Mouse (Mus musculus) hindbrain, embryonic 14.5 days (tissue): ENCODE measurements around the gene Ptprq. TPM values are rescaled to one million over a fixed set of nuclear protein-coding genes. Genes with fewer than 3 reads are reported as not detected.
A peak's percentile ranks its signal among the peaks of the same experiment; 100 is the strongest.

Source experiments
- ATAC-seq: fragments of 200-750 bp; cut with Nextera tagmentation; 2 replicates; pipeline ENCODE4 v1.8.0; 2017; ENCODE audit warnings: moderate number of reproducible peaks, mild to moderate bottlenecking, moderate TSS enrichment, moderate library complexity; ENCODE audit not compliant: low FRiP score
- DNase-seq: peaks from one replicate; pipeline ENCODE4 v3.0.0-alpha.2; 2015; ENCODE audit warnings: low spot score
- H3K27ac ChIP-seq: fragments of 300-500 bp; sonication (generic); 2 replicates; pipeline ENCODE4 v1.5.1; 2014; ENCODE audit warnings: mild to moderate bottlenecking, moderate library complexity
- H3K27me3 ChIP-seq: fragments of 300-500 bp; sonication (generic); 2 replicates; pipeline ENCODE4 v1.6.1; 2014; ENCODE audit warnings: mild to moderate bottlenecking, low read length, mixed read lengths; ENCODE audit not compliant: control insufficient read depth, insufficient read depth
- H3K36me3 ChIP-seq: fragments of 300-500 bp; sonication (generic); replicated peaks from 2 replicates; pipeline ENCODE4 v1.6.1; 2014; ENCODE audit not compliant: control insufficient read depth, insufficient read depth
- H3K4me1 ChIP-seq: fragments of 300-500 bp; sonication (generic); replicated peaks from 2 replicates; pipeline ENCODE4 v1.6.1; 2014; ENCODE audit warnings: antibody characterized with exemption, low read length, mixed read lengths; ENCODE audit not compliant: control insufficient read depth, insufficient read depth
- H3K4me2 ChIP-seq: fragments of 300-500 bp; sonication (generic); replicated peaks from 2 replicates; pipeline ENCODE4 v1.6.1; 2014; ENCODE audit warnings: mild to moderate bottlenecking, moderate library complexity
- H3K4me3 ChIP-seq: fragments of 300-500 bp; sonication (generic); replicated peaks from 2 replicates; pipeline ENCODE4 v1.5.1; 2014; ENCODE audit warnings: mild to moderate bottlenecking, low read length
- H3K9ac ChIP-seq: fragments of 300-500 bp; sonication (generic); 2 replicates; pipeline ENCODE4 v1.6.1; 2014
- H3K9me3 ChIP-seq: fragments of 300-500 bp; sonication (generic); 2 replicates; pipeline ENCODE4 v1.6.1; 2016; ENCODE audit warnings: low read length; ENCODE audit not compliant: control insufficient read depth
- WGBS: fragments of 180-500 bp; shearing (Covaris S2); extraction: QIAGEN DNeasy Blood & Tissue Kit; methylation state at CpG from one replicate; pipeline ENCODE4 v1.1.7; 2014; 5-methylcytosine and 5-hydroxymethylcytosine counted together
- polyA plus RNA-seq: library from polyadenylated mRNA; unstranded; fragments of >200 nt; fragmentation: Nextera tagmentation; extraction: Ambion mirVana; gene quantifications from 2 replicates; pipeline ENCODE4 v1.2.1, GENCODE M21; 2014

The Ptprq gene
- polyA plus RNA-seq, 1 experiment from 2014 or later = 0.24 TPM

DNA sequence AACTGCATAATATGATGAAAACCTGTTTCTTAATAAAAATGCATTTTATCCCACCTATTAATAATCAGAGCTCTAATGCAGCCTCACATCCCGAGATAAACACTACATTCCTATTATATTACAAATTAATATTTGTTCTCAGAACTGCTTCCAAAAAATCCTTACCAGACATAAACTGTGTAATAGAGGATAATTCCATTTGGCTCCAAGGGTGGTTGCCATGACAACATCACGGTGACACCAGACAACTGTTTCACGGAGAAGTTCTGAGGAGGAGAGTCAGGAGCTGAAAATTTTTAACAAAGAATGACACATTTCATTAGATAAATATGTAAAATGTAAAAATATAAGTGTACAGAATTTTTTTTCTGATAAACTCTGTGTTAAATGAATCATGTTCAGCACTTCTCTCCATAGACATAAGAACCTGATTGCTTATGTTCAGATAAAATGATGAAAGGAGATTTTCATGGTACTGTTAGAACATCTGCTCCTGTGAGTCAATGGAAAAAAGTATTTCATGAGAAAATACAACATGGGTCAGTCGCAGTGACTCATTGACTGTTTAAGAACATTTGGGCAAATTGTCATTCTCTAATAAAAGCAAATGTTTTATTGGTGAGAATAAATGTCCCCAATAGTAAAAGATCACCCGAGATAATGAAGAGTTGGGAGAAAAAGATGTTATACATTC is 57.3 kb downstream of the Ptprq start:
- H3K27ac ChIP-seq = no peak overlapping the region
- no peaks in the 10 kb centered on the region for H3K27me3 ChIP-seq
- H3K4me3 ChIP-seq = no peak overlapping the region
- H3K4me2 ChIP-seq = no peak overlapping the region
- whole genome bisulfite sequencing = 41% methylated on average over 5 of the region's 5 CpGs
- H3K9ac ChIP-seq = no peak overlapping the region
- DNase-seq = peak; percentile 68
- no peaks in the 10 kb centered on the region for H3K36me3 ChIP-seq
- no peaks in the 10 kb centered on the region for H3K9me3 ChIP-seq
- 0 out of 2 replicates have a peak, but pooled peaks have one; percentile 65 for ATAC-seq
- no peaks in the 10 kb centered on the region; the same call in 1 of the 2 replicates for H3K4me1 ChIP-seq

DNA sequence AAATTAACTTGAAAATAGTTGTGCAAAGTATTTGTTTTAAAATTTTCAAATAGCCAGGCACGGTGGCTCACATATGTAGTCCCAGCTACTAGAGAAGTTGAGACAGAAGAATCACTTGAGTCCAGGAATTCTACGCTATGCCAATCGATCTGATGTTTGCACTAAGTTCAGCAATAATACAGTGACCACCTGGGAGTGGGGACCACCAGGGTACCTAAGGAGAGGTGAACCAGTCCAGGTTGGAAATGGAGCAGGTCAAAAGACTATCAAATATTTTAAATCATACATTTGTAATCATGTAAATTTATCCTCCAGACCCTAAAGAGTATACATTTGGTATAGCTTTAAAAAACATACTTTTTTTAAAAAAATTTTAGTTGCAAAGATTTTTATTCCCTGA is 57.9 kb downstream of the Ptprq start:
- Histone ChIP-seq H3K9ac (no peak overlapping the region), H3K4me1 (no peaks in the 10 kb centered on the region; the same call in 1 of the 2 replicates), H3K36me3 (no peaks in the 10 kb centered on the region), H3K27ac (no peak overlapping the region), H3K4me2 (no peak overlapping the region), H3K4me3 (no peak overlapping the region), H3K27me3 (no peaks in the 10 kb centered on the region), H3K9me3 (no peaks in the 10 kb centered on the region)
- WGBS = 89% methylated on average over 3 of the region's 3 CpGs
- ATAC-seq (no peak), DNase-seq (no peak)

DNA sequence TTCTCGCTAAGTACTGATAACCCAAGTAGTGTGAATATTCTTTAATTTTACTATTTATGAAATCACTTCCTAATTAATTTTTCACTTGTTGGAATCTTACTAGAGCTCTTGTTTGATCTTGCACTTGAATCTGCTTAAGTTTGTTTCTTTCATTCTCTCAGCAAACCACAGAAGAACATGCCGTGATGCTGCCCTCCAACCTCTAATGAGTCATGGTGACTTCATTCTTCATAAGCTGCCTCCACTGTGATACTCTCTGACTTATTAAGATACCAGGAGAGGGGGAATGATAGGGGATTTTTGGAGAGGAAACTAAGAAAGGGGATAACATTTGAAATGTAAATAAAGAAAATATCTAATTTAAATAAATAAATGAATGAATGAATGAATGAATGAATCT is 60.7 kb downstream of the Ptprq start:
- Histone ChIP-seq H3K27me3 (no peaks in the 10 kb centered on the region), H3K36me3 (no peaks in the 10 kb centered on the region), H3K27ac (no peak overlapping the region), H3K9ac (no peak overlapping the region), H3K4me2 (no peak overlapping the region), H3K9me3 (no peaks in the 10 kb centered on the region), H3K4me3 (no peak overlapping the region), H3K4me1 (no peaks in the 10 kb centered on the region; the same call in 1 of the 2 replicates)
- ATAC-seq (no peak), DNase-seq (no peak)
- 86% methylated on average over 2 of the region's 2 CpGs for WGBS

DNA sequence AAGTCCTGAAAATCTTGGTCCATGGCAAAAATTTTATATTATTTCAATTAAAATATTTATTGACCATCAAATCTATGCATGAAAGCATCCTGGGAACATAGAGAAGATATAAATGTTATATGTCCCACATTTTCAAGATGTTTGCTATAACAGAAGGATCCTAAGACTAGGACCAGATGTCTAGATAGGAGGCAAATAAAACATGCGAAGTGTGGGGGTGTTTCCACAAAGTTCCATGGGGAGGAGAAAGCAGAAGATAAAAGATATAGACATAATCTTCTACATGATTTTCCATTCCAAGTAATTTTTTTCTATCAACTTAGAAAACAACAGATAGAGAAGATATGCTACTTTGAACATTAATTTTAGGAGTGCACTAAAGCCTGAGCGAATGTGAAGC is 70.2 kb downstream of the Ptprq start:
- Histone ChIP-seq H3K27ac (no peak overlapping the region), H3K36me3 (no peaks in the 10 kb centered on the region), H3K4me2 (no peak overlapping the region), H3K4me3 (no peak overlapping the region), H3K9ac (no peak overlapping the region), H3K27me3 (no peaks in the 10 kb centered on the region), H3K4me1 (no peaks in the 10 kb centered on the region), H3K9me3 (no peaks in the 10 kb centered on the region)
- DNase-seq (no peak), ATAC-seq (no peak)
- 89% methylated on average over 2 of the region's 2 CpGs for WGBS

DNA sequence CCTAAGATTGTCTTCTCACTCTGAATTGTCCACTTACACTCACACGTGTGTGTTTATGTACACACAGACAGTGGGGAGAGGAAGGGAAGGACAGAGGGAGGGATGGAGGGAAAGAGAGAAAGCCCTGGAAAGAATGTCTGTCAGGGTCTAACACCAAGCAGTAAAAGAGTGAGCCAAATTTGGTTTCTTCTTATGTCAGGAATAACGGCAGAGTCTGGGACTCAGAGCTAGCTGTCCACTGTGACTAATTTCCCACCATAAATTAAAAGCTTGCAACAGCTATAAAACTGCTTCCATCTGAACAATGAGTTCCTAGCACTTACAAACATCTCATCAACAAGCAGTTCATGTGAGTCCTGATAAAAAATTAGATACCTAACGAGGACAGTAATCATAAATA is 91.7 kb downstream of the Ptprq start:
- Histone ChIP-seq H3K9ac (no peak overlapping the region), H3K4me1 (no peaks in the 10 kb centered on the region), H3K36me3 (no peaks in the 10 kb centered on the region), H3K9me3 (no peaks in the 10 kb centered on the region), H3K4me2 (no peak overlapping the region), H3K4me3 (no peak overlapping the region), H3K27ac (no peak overlapping the region), H3K27me3 (no peaks in the 10 kb centered on the region)
- DNase-seq = no peak
- WGBS = 71% methylated on average over 3 of the region's 3 CpGs
- no peak for ATAC-seq

DNA sequence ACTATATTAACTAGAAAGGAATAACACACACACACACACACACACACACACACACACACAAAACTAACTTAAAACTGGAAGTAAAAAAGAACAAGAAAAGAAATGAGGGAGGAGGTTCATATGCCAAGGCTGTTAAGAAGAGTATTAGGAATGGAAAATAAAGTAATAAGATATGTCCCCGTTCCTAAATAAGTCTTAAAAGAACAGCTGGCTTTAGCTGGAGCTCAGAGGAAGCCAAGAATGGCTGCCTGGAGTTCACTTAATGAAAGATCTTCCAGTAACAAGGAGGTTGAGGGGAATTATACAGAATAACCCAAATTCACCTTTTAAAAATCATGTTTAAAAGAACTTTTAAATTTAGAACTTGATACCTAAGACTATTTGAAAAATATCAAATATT is 93.2 kb downstream of the Ptprq start:
- Histone ChIP-seq H3K9ac (no peak overlapping the region), H3K4me3 (no peak overlapping the region), H3K27ac (no peak overlapping the region), H3K4me1 (no peaks in the 10 kb centered on the region), H3K4me2 (no peak overlapping the region), H3K36me3 (no peaks in the 10 kb centered on the region), H3K9me3 (no peaks in the 10 kb centered on the region), H3K27me3 (no peaks in the 10 kb centered on the region)
- DNase-seq (no peak), ATAC-seq (no peak)
- WGBS = 79% methylated on average over 1 of the region's 1 CpGs

DNA sequence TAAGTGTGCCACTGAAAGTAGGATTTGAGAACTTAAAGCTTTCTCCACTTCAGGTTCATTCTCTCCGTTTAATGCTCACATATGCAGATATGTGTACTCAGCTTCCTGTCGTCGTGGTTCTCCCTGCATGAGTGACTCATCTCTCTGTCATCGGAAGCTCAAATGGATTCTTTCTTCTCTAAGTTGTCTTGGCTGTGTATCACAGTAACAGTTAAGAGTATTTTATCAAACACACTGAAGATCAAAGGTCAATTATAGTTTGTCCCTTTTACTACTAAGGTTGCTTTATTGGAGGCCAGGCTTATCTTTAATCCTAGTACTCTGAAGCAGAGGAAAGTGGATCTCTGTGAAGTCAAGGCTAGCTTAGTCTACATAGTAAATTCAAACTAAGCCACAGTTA is 95.6 kb downstream of the Ptprq start:
- Histone ChIP-seq H3K9ac (no peak overlapping the region), H3K36me3 (no peaks in the 10 kb centered on the region), H3K4me1 (no peaks in the 10 kb centered on the region), H3K9me3 (no peaks in the 10 kb centered on the region), H3K27ac (no peak overlapping the region), H3K4me3 (no peak overlapping the region), H3K4me2 (no peak overlapping the region), H3K27me3 (no peaks in the 10 kb centered on the region)
- no peak for DNase-seq
- no peak for ATAC-seq
- 85% methylated on average over 4 of the region's 4 CpGs for WGBS

DNA sequence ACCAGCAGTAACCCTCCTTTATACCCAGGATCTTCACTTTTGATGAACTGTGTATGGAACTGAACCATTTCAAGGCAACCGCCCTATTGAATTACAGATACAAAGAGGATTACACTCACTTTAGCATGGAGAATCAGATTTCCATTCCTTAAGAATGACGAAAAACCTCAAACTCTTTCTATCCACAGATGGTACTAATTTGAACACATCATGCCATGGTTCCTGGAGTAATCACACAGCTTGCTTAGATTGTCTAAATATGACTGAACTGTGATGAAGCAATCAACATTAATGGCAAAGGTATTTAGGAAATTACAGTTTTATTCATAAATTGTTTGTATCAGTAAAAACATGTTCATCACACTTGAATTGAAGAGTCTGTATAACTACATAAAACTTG is 104.4 kb downstream of the Ptprq start:
- DNase-seq (no peak), ATAC-seq (no peak)
- Histone ChIP-seq H3K4me2 (no peak overlapping the region), H3K27ac (no peak overlapping the region), H3K4me1 (no peaks in the 10 kb centered on the region), H3K36me3 (no peaks in the 10 kb centered on the region), H3K9me3 (no peaks in the 10 kb centered on the region), H3K9ac (no peak overlapping the region), H3K27me3 (no peaks in the 10 kb centered on the region), H3K4me3 (no peak overlapping the region)
- 84% methylated on average over 2 of the region's 2 CpGs for WGBS

DNA sequence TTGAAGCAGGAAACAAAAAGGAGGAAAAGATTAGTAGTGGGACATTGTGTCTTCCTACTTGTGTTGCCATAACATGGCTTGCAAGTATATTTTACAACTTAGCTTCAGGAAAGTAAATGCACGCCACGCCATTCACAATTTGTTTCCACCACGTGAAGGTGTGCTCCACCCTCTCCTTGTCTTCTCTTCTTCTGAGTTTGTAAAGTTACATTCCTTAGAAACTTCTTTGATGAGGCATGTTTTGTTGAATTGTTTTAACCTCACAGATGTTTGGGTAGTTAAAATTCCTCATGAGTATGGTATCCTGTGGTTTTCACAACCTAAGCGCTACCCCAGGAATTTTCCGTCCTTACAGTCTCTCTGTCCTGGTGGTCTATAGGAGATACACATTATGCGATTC is 118.5 kb downstream of the Ptprq start:
- H3K4me3 ChIP-seq = no peak overlapping the region
- no peak for ATAC-seq
- DNase-seq = no peak
- no peak overlapping the region for H3K27ac ChIP-seq
- H3K36me3 ChIP-seq = no peaks in the 10 kb centered on the region
- no peaks in the 10 kb centered on the region for H3K27me3 ChIP-seq
- H3K9ac ChIP-seq = no peak overlapping the region
- H3K4me1 ChIP-seq = no peaks in the 10 kb centered on the region
- WGBS = 89% methylated on average over 6 of the region's 6 CpGs
- no peak overlapping the region for H3K4me2 ChIP-seq
- no peaks in the 10 kb centered on the region for H3K9me3 ChIP-seq

DNA sequence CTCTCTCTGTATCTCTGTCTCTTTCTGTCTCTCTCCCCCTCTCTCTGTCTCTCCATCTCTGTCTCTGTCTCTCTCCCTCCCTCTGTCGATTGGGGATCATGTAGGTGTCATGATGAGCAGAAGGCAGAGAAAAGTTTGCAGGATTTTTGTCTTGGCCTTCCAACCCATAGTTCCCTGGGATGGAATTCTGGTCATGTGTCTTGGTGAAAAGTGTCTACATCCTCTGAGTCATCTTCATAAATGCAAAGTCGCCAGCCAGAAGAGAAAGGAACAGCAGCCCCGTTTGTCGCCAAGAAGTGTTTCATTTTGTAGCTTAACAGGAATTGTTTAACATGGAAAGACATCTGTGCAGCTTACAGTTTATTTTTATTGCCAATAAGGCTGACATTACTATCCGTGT is 136.5 kb downstream of the Ptprq start:
- Histone ChIP-seq H3K4me1 (no peaks in the 10 kb centered on the region), H3K9ac (no peak overlapping the region), H3K4me3 (no peak overlapping the region), H3K4me2 (no peak overlapping the region), H3K27me3 (no peaks in the 10 kb centered on the region), H3K36me3 (no peaks in the 10 kb centered on the region), H3K27ac (no peak overlapping the region), H3K9me3 (no peaks in the 10 kb centered on the region)
- WGBS = 88% methylated on average over 5 of the region's 5 CpGs
- no peak for ATAC-seq
- no peak for DNase-seq
